Mouse (Mus musculus) ES-Bruce4 (cell line): ENCODE results near the gene Scml4.

ENCODE experiments used
- CTCF ChIP-seq: IDR thresholded peaks from one replicate; pipeline ENCODE4 v1.8.1; 2011; ENCODE audit warnings: low read depth, low read length
- EP300 ChIP-seq: IDR thresholded peaks from 2 replicates; pipeline ENCODE4 v1.6.1; 2011; ENCODE audit warnings: low read depth, low read length; ENCODE audit not compliant: insufficient read depth
- POLR2A ChIP-seq: IDR thresholded peaks from one replicate; pipeline ENCODE4 v1.8.1; 2011; ENCODE audit warnings: low read length; ENCODE audit not compliant: insufficient read depth

DNA sequence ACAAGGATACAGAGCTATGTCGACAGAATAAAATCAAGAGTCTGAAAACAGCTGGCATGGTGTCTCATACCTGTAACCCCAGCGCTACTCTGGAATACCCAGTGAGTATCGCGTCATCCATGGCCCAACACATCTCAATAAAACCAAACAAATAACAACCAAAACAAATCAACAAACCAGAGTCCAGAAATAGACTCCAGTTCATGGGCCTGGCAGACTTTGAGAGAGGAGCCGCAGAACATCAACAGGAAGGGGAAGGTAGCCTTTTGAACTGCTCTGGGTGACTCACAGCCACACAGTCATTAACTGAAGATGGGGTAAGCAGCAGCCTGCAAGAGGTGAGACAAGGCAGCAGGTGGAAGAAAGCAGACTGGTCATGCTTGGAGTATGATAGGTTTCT, 28.1 kb downstream of the Scml4 start:
- no peak for TF ChIP-seq EP300
- no peak for TF ChIP-seq POLR2A
- no peak for TF ChIP-seq CTCF
